Mouse (Mus musculus) olfactory bulb, adult 2 months (tissue): ENCODE results near the gene Notch1.

Source experiments
- CTCF ChIP-seq: fragments of 200-500 bp; IDR thresholded peaks from 2 replicates; pipeline ENCODE4 v1.5.1; 2012; ENCODE audit warnings: low read depth, mild to moderate bottlenecking, low read length, moderate library complexity; ENCODE audit not compliant: insufficient read depth
- POLR2A ChIP-seq: fragments of 200-500 bp; IDR thresholded peaks from 2 replicates; pipeline ENCODE4 v1.6.1; 2012; ENCODE audit warnings: mild to moderate bottlenecking, low read depth, low read length, moderate library complexity; ENCODE audit not compliant: insufficient read depth

GRCm38 (mm10) chr2:26410931-26411411, 105.5 kb downstream of the Notch1 start:
- no peak for TF ChIP-seq CTCF
- TF ChIP-seq POLR2A = no peak
